Mouse (Mus musculus) small intestine, adult 2 months (tissue): ENCODE measurements at regions not wholly inside any gene's neighbourhood (a gene's known extent, or its start where the extent isn't known, plus 50 kb on each side); places are given as distances from the start of the nearest gene placed in this dataset.

Source experiments
- H3K27ac ChIP-seq: fragments of 200-500 bp; 2 replicates; pipeline ENCODE4 v1.5.1; 2012; ENCODE audit warnings: low read depth, low read length, control low read depth, inconsistent platforms; ENCODE audit not compliant: insufficient read depth
- H3K27me3 ChIP-seq: fragments of 200-500 bp; 2 replicates; pipeline ENCODE4 v1.6.1; 2012; ENCODE audit warnings: mild to moderate bottlenecking, moderate library complexity, low read length, inconsistent platforms; ENCODE audit not compliant: control insufficient read depth, insufficient read depth
- H3K36me3 ChIP-seq: fragments of 200-500 bp; 2 replicates; pipeline ENCODE4 v1.6.1; 2012; ENCODE audit warnings: mild to moderate bottlenecking, low read length, control low read depth, inconsistent platforms; ENCODE audit not compliant: control insufficient read depth, insufficient read depth
- H3K4me1 ChIP-seq: fragments of 200-500 bp; 2 replicates; pipeline ENCODE4 v1.6.1; 2012; ENCODE audit warnings: low read length, inconsistent platforms, mixed read lengths; ENCODE audit not compliant: control insufficient read depth, insufficient read depth, insufficient read length
- H3K4me3 ChIP-seq: fragments of 200-500 bp; 2 replicates; pipeline ENCODE4 v1.5.1; 2012; ENCODE audit warnings: low read depth, mild to moderate bottlenecking, control low read depth, inconsistent platforms, low read length, moderate library complexity
- CTCF ChIP-seq: fragments of 200-500 bp; IDR thresholded peaks from 2 replicates; pipeline ENCODE4 v1.5.1; 2012; ENCODE audit warnings: low read depth, mild to moderate bottlenecking, control low read depth, inconsistent platforms, low read length, moderate library complexity, mixed read lengths; ENCODE audit not compliant: insufficient replicate concordance, insufficient read length; ENCODE audit errors: extremely low read depth
- POLR2A ChIP-seq: fragments of 200-500 bp; IDR thresholded peaks from 2 replicates; pipeline ENCODE4 v1.6.1; 2012; ENCODE audit warnings: low read depth, mild to moderate bottlenecking, control low read depth, inconsistent platforms, low read length, moderate library complexity
- WGBS: fragments of 180-500 bp; shearing (Covaris S2); methylation state at CpG from one replicate; pipeline ENCODE4 v1.1.7; 2018; 5-methylcytosine and 5-hydroxymethylcytosine counted together

DNA sequence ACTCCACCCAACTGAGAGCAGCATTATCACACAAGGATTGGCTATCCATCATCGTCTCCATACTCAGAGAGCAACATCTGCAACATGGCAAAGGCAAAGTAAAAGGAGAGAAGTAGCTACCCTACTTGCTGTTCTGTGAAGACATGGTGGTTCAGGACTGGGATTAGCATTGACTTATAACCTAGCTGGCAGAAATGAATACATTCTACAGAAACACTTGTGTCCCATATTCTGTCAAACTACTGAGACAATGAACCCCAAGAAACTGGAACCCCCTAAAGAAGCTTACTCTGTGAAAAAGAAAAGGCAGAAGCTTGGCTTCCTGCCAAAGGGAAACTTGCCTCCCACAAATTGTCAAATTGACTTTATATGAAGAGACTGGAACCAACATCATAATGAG is 446.1 kb upstream of the Castor2 start:
- Histone ChIP-seq H3K27me3 (no peaks in the 10 kb centered on the region), H3K36me3 (no peaks in the 10 kb centered on the region), H3K4me1 (no peaks in the 10 kb centered on the region), H3K4me3 (no peak overlapping the region), H3K27ac (no peak overlapping the region)
- 81% methylated on average over 1 of the region's 1 CpGs for WGBS
- TF ChIP-seq CTCF (no peak), POLR2A (no peak)

GRCm38 (mm10) chr5:133650246-133650645 is 449.3 kb upstream of the Castor2 start:
- TF ChIP-seq POLR2A (no peak), CTCF (no peak)
- H3K27me3 ChIP-seq = no peaks in the 10 kb centered on the region
- no peak overlapping the region for H3K27ac ChIP-seq
- WGBS = 86% methylated on average over 3 of the region's 3 CpGs
- no peaks in the 10 kb centered on the region for H3K36me3 ChIP-seq
- H3K4me1 ChIP-seq = no peaks in the 10 kb centered on the region
- H3K4me3 ChIP-seq = no peak overlapping the region

DNA sequence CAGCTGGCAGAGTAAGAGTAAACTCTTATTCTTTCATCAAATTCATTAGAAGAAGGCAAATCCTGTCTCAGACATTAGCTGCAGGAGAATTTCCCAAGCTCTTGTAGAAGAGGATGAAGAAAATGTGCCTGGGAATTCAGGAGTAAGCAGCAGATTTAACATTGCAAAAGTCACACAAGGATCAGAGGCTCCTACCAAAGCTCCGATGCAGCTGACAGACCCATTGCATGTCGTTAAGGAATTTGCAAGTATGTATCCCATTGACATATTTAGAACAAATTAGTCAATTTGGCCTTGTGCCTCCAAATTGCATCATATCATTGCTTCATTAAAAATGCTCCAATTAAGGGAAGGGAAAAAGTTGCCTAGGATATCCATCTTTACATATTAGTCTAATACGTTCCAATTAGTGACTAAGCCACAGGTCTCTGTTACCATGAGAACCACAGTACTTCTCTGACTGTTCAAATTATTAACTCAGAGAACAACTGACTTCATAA is 453.8 kb upstream of the Castor2 start:
- Histone ChIP-seq H3K27ac (no peak overlapping the region), H3K36me3 (no peaks in the 10 kb centered on the region), H3K4me3 (no peak overlapping the region), H3K4me1 (no peaks in the 10 kb centered on the region), H3K27me3 (no peaks in the 10 kb centered on the region)
- WGBS = 75% methylated on average over 3 of the region's 3 CpGs
- TF ChIP-seq POLR2A (no peak), CTCF (no peak)

DNA sequence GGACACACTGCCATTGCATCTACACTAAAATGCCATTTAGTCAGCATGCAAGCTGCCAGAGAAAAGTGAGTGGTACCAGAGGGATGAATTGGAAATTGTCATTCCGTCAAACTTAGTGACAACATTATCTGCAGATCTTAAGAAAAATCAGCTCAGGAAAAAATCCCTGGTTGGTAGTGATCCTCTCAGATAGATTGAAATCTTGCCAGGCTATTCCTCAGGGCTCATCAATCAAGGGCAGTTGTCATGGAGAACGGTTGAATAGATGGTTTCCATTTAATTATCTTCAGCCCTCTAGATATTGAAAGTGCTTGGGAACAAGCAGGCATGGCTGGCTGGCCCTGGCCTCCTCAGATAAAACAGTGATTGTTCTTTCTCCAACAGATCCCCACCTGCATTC is 456.2 kb upstream of the Castor2 start:
- no peaks in the 10 kb centered on the region for H3K4me1 ChIP-seq
- H3K4me3 ChIP-seq = no peak overlapping the region
- 61% methylated on average over 2 of the region's 2 CpGs for WGBS
- no peaks in the 10 kb centered on the region for H3K27me3 ChIP-seq
- no peak for TF ChIP-seq CTCF
- no peak for TF ChIP-seq POLR2A
- H3K27ac ChIP-seq = no peak overlapping the region
- no peaks in the 10 kb centered on the region for H3K36me3 ChIP-seq

- H3K4me3 ChIP-seq = no peak overlapping the region
- no peaks in the 10 kb centered on the region for H3K36me3 ChIP-seq
- H3K4me1 ChIP-seq = no peaks in the 10 kb centered on the region
- TF ChIP-seq POLR2A = no peak
- TF ChIP-seq CTCF = no peak
- WGBS = 56% methylated on average over 5 of the region's 5 CpGs
- no peaks in the 10 kb centered on the region for H3K27me3 ChIP-seq
- no peak overlapping the region for H3K27ac ChIP-seq
Observed at GRCm38 (mm10) chr5:133634481-133634880, 465.0 kb upstream of the Castor2 start.

DNA sequence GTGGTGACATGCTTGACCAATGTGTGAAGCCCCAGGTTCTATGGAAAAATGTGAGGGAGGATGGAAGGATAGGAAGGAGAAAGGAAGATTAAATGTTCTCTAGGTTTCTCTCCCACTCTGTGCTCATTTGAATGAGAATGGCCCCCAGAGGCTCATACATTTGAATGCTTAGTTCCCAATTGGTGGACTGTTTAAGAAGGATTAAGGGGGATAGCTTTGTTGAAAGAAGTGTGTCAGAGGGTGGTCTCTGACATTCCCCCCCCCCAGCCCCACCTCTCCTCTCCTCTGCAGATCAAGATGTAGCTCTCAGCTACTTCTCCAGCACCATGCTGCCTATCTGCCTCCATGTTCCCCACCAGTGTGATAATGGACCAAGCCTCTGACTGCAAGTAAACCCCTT is 467.7 kb upstream of the Castor2 start:
- H3K27ac ChIP-seq = no peak overlapping the region
- H3K27me3 ChIP-seq = no peaks in the 10 kb centered on the region
- TF ChIP-seq CTCF = no peak
- no peak for TF ChIP-seq POLR2A
- no peaks in the 10 kb centered on the region for H3K4me1 ChIP-seq
- H3K4me3 ChIP-seq = no peak overlapping the region
- no peaks in the 10 kb centered on the region for H3K36me3 ChIP-seq

DNA sequence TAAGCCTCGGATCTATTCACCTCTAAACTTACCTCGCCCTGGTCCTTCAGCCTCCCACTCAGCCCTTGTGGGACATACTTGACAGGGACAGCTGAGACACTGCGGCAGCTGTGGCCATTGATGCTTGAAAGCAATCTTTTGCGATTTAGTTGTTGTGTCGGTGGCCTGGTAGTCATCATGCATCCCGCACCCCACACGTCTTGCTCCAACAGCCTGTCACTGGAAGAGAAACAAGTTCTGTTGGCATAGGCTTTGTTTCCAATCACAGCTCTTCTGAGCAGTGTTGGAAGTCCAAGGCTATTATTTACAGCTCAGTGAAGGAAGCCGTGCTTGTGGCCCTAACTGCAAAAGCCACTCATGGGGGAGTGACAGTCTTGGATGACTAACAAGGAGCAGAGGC is 480.2 kb upstream of the Castor2 start:
- no peak overlapping the region for H3K27ac ChIP-seq
- WGBS = 82% methylated on average over 8 of the region's 8 CpGs
- TF ChIP-seq POLR2A (no peak), CTCF (no peak)

GRCm38 (mm10) chr5:133601241-133601739 is 498.2 kb upstream of the Castor2 start:
- no peak overlapping the region for H3K4me3 ChIP-seq
- no peaks in the 10 kb centered on the region for H3K27me3 ChIP-seq
- no peaks in the 10 kb centered on the region for H3K36me3 ChIP-seq
- no peaks in the 10 kb centered on the region for H3K4me1 ChIP-seq
- TF ChIP-seq POLR2A = no peak
- no peak for TF ChIP-seq CTCF
- no peak overlapping the region for H3K27ac ChIP-seq
- WGBS = 81% methylated on average over 8 of the region's 8 CpGs

More for the DNA sequence above, 480.2 kb upstream of the Castor2 start:
- H3K27me3 ChIP-seq = no peaks in the 10 kb centered on the region
- no peaks in the 10 kb centered on the region for H3K36me3 ChIP-seq
- H3K4me3 ChIP-seq = no peak overlapping the region
- no peaks in the 10 kb centered on the region for H3K4me1 ChIP-seq
